Mouse (Mus musculus): ENCODE data around the gene Mrpl10. TPM values are rescaled to one million over a fixed set of nuclear protein-coding genes. Genes with fewer than 3 reads are reported as not detected.

Mrpl10 gene
- total and polyA plus RNA-seq, 2 experiments from 2014 or later = 64.6 to 66.6 TPM

DNA sequence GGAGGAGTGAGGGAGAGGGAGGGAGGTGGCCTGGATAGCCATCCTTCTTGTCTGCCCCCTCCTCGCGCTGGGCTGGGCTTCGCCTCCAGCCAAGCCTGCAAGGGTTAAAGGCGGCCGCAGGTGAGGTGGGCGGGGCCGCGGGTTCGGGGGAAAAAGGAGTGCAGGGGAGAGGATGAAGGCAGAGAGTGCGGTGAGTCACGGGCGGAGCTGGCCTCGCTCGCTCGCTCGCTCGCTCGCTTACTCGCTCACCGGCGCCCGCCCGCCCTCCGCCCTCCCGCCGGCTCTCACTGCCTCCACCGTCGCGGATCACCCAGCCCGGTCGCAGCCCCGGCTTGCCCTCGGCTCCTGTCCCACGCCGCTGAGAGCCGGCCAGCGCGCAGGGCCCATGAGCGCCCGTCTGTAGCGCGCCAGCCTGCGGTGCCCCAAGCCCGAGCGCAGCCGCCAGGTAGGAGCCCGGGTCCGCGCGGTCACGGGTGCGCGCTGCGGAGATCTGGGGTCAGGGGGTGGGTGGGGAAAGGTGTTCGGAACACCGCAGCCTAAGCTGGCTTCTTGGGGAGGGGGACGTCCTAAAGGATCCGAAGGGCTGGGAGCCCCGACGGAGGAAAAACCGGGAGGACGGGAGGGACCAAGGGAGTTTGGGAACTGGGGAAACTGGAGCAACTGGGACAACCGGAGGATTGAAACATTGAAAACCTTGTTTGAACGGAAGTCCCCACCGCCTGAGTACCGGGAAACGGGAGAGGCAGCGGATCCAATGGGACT lies 22.6 kb upstream of the Mrpl10 start:
- no peak for TF ChIP-seq CTCF (IDR thresholded peaks at IDR 0.05; ENCODE audit: low read depth)
- Histone ChIP-seq H3K4me3 (ENCODE audit: low read length) (peak overlapping the region; percentile 22), H3K9ac (replicated peaks; ENCODE audit: low read length) (no peak overlapping the region), H3K4me1 (ENCODE audit: insufficient read depth, low read length) (no peaks in the 10 kb centered on the region), H3K27ac (no peak overlapping the region), H3K9me3 (ENCODE audit: low read length) (no peaks in the 10 kb centered on the region), H3K36me3 (ENCODE audit: insufficient read depth, low read length) (no peaks in the 10 kb centered on the region), H3K27me3 (ENCODE audit: insufficient read depth, low read length) (peaks cover 72% of the 10 kb centered on the region), H3K4me2 (ENCODE audit: low read depth, low read length) (peak overlapping the region; percentile 43)
- ATAC-seq (no peak), DNase-seq (ENCODE audit: low spot score) (no peak)
- WGBS = 1% methylated on average over 66 of the region's 68 CpGs

GRCm38 (mm10) chr11:97019345-97019708 lies 22.0 kb upstream of the Mrpl10 start:
- Histone ChIP-seq H3K4me1 (ENCODE audit: insufficient read depth, low read length) (no peaks in the 10 kb centered on the region), H3K4me3 (ENCODE audit: low read length) (no peak overlapping the region), H3K27me3 (ENCODE audit: insufficient read depth, low read length) (peaks cover 76% of the 10 kb centered on the region), H3K9me3 (ENCODE audit: low read length) (no peaks in the 10 kb centered on the region), H3K9ac (replicated peaks; ENCODE audit: low read length) (no peak overlapping the region), H3K4me2 (ENCODE audit: low read depth, low read length) (no peak overlapping the region), H3K36me3 (ENCODE audit: insufficient read depth, low read length) (no peaks in the 10 kb centered on the region), H3K27ac (no peak overlapping the region)
- ATAC-seq (no peak), DNase-seq (ENCODE audit: low spot score) (no peak)
- TF ChIP-seq CTCF (IDR thresholded peaks at IDR 0.05; ENCODE audit: low read depth) = no peak
- 1% methylated on average over 13 of the region's 13 CpGs for WGBS

GRCm38 (mm10) chr11:97021121-97021765 lies 20.1 kb upstream of the Mrpl10 start:
- no peaks in the 10 kb centered on the region for H3K36me3 ChIP-seq (ENCODE audit: insufficient read depth, low read length)
- no peak for TF ChIP-seq CTCF (IDR thresholded peaks at IDR 0.05; ENCODE audit: low read depth)
- no peaks in the 10 kb centered on the region for H3K4me1 ChIP-seq (ENCODE audit: insufficient read depth, low read length)
- ATAC-seq (peak; percentile 8; the same call in 1 of the 2 replicates), DNase-seq (ENCODE audit: low spot score) (no peak)
- H3K4me2 ChIP-seq (ENCODE audit: low read depth, low read length) = peak overlapping the region; percentile 70
- no peaks in the 10 kb centered on the region for H3K9me3 ChIP-seq (ENCODE audit: low read length)
- H3K9ac ChIP-seq (replicated peaks; ENCODE audit: low read length) = no peak overlapping the region
- WGBS = 2% methylated on average over 27 of the region's 27 CpGs
- peak overlapping the region; percentile 39 for H3K4me3 ChIP-seq (ENCODE audit: low read length)
- H3K27ac ChIP-seq = no peak overlapping the region
- peaks cover 78% of the 10 kb centered on the region for H3K27me3 ChIP-seq (ENCODE audit: insufficient read depth, low read length)

DNA sequence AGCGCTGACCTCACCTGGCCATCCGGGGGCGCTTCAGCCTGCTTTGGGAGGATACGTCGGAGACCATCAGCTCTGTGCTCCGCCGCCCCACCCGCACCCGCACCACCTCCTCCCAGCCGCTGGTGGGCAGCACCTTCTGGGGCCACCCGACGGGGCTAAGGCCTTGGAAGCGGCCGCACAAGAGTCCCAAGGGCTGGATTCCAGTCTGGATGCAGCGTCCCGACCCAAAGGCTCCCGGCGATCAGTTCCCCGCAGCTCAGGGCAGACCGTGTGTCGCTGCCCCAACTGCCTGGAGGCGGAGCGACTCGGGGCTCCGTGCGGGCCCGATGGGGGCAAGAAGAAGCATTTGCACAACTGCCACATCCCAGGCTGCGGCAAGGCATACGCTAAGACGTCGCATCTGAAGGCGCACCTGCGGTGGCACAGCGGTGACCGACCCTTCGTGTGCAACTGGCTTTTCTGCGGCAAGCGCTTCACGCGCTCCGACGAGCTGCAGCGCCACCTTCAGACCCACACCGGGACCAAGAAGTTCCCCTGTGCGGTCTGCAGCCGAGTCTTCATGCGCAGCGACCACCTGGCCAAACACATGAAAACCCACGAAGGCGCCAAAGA lies 19.4 kb upstream of the Mrpl10 start:
- Histone ChIP-seq H3K4me3 (ENCODE audit: low read length) (peak overlapping the region; percentile 39), H3K4me1 (ENCODE audit: insufficient read depth, low read length) (no peaks in the 10 kb centered on the region), H3K9ac (replicated peaks; ENCODE audit: low read length) (peak overlapping the region; percentile 46), H3K4me2 (ENCODE audit: low read depth, low read length) (peak overlapping the region; percentile 70), H3K9me3 (ENCODE audit: low read length) (no peaks in the 10 kb centered on the region), H3K36me3 (ENCODE audit: insufficient read depth, low read length) (no peaks in the 10 kb centered on the region), H3K27me3 (ENCODE audit: insufficient read depth, low read length) (peaks cover 71% of the 10 kb centered on the region), H3K27ac (no peak overlapping the region)
- peak; percentile 71 for TF ChIP-seq CTCF (IDR thresholded peaks at IDR 0.05; ENCODE audit: low read depth)
- WGBS = 2% methylated on average over 50 of the region's 50 CpGs
- ATAC-seq = peak; percentile 84
- peak; percentile 83 for DNase-seq (ENCODE audit: low spot score)

DNA sequence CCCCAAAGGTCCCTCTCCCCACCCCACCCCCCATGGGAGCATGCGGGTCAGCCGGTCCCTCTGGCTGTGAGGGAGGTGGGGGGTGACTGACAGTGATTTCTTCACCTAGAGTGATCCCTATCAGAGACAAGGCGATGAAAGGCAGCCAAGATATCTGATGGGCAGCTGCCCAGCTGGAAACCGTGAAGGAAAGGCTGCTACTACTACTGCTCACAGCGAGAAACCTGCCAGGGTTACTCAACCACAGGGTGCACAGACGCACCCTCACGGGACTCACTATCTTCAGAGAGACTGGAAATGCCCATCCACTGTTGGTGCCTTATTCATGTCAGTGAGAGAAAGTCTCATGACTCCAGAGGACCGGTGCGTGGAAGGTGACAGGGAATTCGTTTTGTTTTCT lies 16.4 kb upstream of the Mrpl10 start:
- H3K9ac ChIP-seq (replicated peaks; ENCODE audit: low read length) = no peak overlapping the region
- no peaks in the 10 kb centered on the region for H3K9me3 ChIP-seq (ENCODE audit: low read length)
- WGBS = 34% methylated on average over 10 of the region's 10 CpGs
- H3K4me2 ChIP-seq (ENCODE audit: low read depth, low read length) = no peak overlapping the region
- H3K27me3 ChIP-seq (ENCODE audit: insufficient read depth, low read length) = peaks cover 49% of the 10 kb centered on the region
- ATAC-seq = no peak
- no peaks in the 10 kb centered on the region for H3K36me3 ChIP-seq (ENCODE audit: insufficient read depth, low read length)
- no peak for DNase-seq (ENCODE audit: low spot score)
- H3K4me3 ChIP-seq (ENCODE audit: low read length) = no peak overlapping the region
- H3K27ac ChIP-seq = no peak overlapping the region
- H3K4me1 ChIP-seq (ENCODE audit: insufficient read depth, low read length) = no peaks in the 10 kb centered on the region
- TF ChIP-seq CTCF (IDR thresholded peaks at IDR 0.05; ENCODE audit: low read depth) = no peak

DNA sequence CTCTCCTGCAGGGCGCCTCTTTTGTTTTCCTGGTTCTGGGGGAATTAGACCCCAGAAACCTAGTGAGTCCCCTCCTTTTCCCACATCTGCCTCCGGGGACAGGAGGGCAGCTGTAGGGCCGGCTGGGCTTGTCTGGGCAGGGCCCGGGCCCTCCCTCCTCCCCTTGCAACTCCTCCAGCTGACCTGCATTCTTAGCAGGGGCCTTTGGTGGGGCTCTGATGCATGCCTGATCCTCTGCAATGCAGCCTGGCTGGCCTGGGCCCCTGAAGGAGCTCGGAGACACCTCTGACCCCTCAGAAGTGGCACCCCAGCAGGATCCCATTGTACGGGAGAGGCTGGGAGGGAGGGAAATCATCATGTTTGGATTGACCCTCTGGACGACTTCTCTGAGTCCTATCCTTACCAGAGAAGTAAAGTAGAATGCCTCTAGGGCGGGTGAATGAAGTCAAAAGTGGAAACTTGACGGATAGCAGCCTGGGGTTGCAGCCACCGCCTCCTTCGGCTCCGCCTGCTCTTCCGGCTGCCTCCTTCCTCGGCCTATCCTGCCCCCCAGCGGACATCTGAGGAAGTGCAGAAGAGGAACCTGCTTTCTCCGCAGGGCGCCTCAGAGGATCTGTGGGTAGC lies 15.5 kb upstream of the Mrpl10 start:
- Histone ChIP-seq H3K4me1 (ENCODE audit: insufficient read depth, low read length) (no peaks in the 10 kb centered on the region), H3K9ac (replicated peaks; ENCODE audit: low read length) (peak overlapping the region; percentile 4; the same call in 1 of the 2 replicates), H3K27ac (peak overlapping the region; percentile 41; the same call in 1 of the 2 replicates), H3K4me2 (ENCODE audit: low read depth, low read length) (peak overlapping the region; percentile 42), H3K4me3 (ENCODE audit: low read length) (peak overlapping the region; percentile 18; the same call in 1 of the 2 replicates), H3K9me3 (ENCODE audit: low read length) (no peaks in the 10 kb centered on the region), H3K36me3 (ENCODE audit: insufficient read depth, low read length) (no peaks in the 10 kb centered on the region), H3K27me3 (ENCODE audit: insufficient read depth, low read length) (peaks cover 41% of the 10 kb centered on the region)
- DNase-seq (ENCODE audit: low spot score) (peak; percentile 90), ATAC-seq (no peak; the same call in 1 of the 2 replicates)
- 3% methylated on average over 17 of the region's 17 CpGs for WGBS
- peak; percentile 98 for TF ChIP-seq CTCF (IDR thresholded peaks at IDR 0.05; ENCODE audit: low read depth)
